Mouse (Mus musculus) C2C12 (cell line): ENCODE results near the gene Ntn3. TPM values are rescaled to one million over a fixed set of nuclear protein-coding genes. Genes with fewer than 3 reads are reported as not detected.

ENCODE experiments used
- H3K27me3 ChIP-seq: one replicate; pipeline ENCODE4 v1.6.1; 2011; ENCODE audit not compliant: control insufficient read depth, insufficient read depth, insufficient read length
- H3K36me3 ChIP-seq: one replicate; pipeline ENCODE4 v1.6.1; 2011; ENCODE audit not compliant: control insufficient read depth, insufficient read depth
- H3K4me3 ChIP-seq: one replicate; pipeline ENCODE4 v1.5.1; 2011; ENCODE audit warnings: mild to moderate bottlenecking, control low read depth; ENCODE audit not compliant: poor library complexity, insufficient read depth, severe bottlenecking
- H3K79me2 ChIP-seq: one replicate; pipeline ENCODE4 v1.6.1; 2011; ENCODE audit not compliant: control insufficient read depth, insufficient read depth
- H3K79me3 ChIP-seq: one replicate; pipeline ENCODE4 v1.6.1; 2011; ENCODE audit warnings: low read depth, control low read depth
- H3ac ChIP-seq: one replicate; pipeline ENCODE3; 2011; ENCODE audit warnings: low read depth; ENCODE audit not compliant: control insufficient read depth, insufficient read length
- CEBPB ChIP-seq: IDR thresholded peaks from one replicate; pipeline ENCODE4 v1.6.1; 2011; ENCODE audit warnings: low read depth, mild to moderate bottlenecking, control low read depth, moderate library complexity
- CTCF ChIP-seq: IDR thresholded peaks from one replicate; pipeline ENCODE4 v1.5.1; 2011; ENCODE audit not compliant: control insufficient read depth, insufficient read depth, insufficient read length
- FOSL1 ChIP-seq: IDR thresholded peaks from one replicate; pipeline ENCODE4 v1.8.0; 2011; ENCODE audit warnings: mild to moderate bottlenecking, low read length; ENCODE audit not compliant: poor library complexity, insufficient read depth, severe bottlenecking
- MAX ChIP-seq: IDR thresholded peaks from one replicate; pipeline ENCODE4 v1.6.1; 2011; ENCODE audit warnings: mild to moderate bottlenecking, control low read depth
- MYOD1 ChIP-seq: IDR thresholded peaks from one replicate; pipeline ENCODE4 v1.6.1; 2011; ENCODE audit warnings: low read depth; ENCODE audit not compliant: control insufficient read depth, insufficient read length
- MYOG ChIP-seq: IDR thresholded peaks from one replicate; pipeline ENCODE4 v1.6.1; 2011; ENCODE audit not compliant: control insufficient read depth, insufficient read length; ENCODE audit errors: extremely low read depth
- USF1 ChIP-seq: IDR thresholded peaks from one replicate; pipeline ENCODE4 v1.6.1; 2011; ENCODE audit warnings: low read depth, mild to moderate bottlenecking, control low read depth, moderate library complexity
- microRNA-seq: library from miRNA; unstranded; fragments of <30 nt; microRNA quantifications from one replicate; pipeline ENCODE4, GENCODE M21; 2019; ENCODE audit warnings: borderline microRNAs expressed
- polyA plus RNA-seq: library from polyadenylated mRNA; unstranded; fragments of >200 nt; fragmentation: generic; extraction: Trizol; gene quantifications from one replicate; pipeline ENCODE4 v1.2.1, GENCODE M21; 2012; ENCODE audit warnings: missing spikeins

Gene Ntn3
- polyA plus RNA-seq, 1 experiment = 0.26 TPM

GRCm38 (mm10) chr17:24156394-24156793 lies 52.9 kb downstream of the Ntn3 start:
- no peak overlapping the region for H3K4me3 ChIP-seq
- no peak overlapping the region for H3ac ChIP-seq
- H3K79me2 ChIP-seq = no peaks in the 10 kb centered on the region
- H3K79me3 ChIP-seq = no peaks in the 10 kb centered on the region
- peaks cover 4% of the 10 kb centered on the region for H3K36me3 ChIP-seq
- no peaks in the 10 kb centered on the region for H3K27me3 ChIP-seq
- TF ChIP-seq CTCF = no peak
- TF ChIP-seq CEBPB = no peak
- no peak for TF ChIP-seq MAX
- TF ChIP-seq MYOD1 = no peak
- TF ChIP-seq MYOG = no peak
- TF ChIP-seq USF1 = no peak
- TF ChIP-seq FOSL1 = no peak

- Histone ChIP-seq H3ac (no peak overlapping the region), H3K79me3 (no peaks in the 10 kb centered on the region), H3K4me3 (no peak overlapping the region), H3K79me2 (no peaks in the 10 kb centered on the region), H3K27me3 (no peaks in the 10 kb centered on the region), H3K36me3 (peaks cover 4% of the 10 kb centered on the region)
- TF ChIP-seq FOSL1 (no peak), MYOD1 (no peak), MYOG (no peak), MAX (no peak), CEBPB (no peak), USF1 (no peak), CTCF (no peak)
These were observed 53.6 kb downstream of the Ntn3 start for GRCm38 (mm10) chr17:24155742-24156141.

GRCm38 (mm10) chr17:24154463-24154862 lies 54.9 kb downstream of the Ntn3 start:
- Histone ChIP-seq H3ac (no peak overlapping the region), H3K79me2 (no peaks in the 10 kb centered on the region), H3K27me3 (no peaks in the 10 kb centered on the region), H3K79me3 (no peaks in the 10 kb centered on the region), H3K4me3 (no peak overlapping the region), H3K36me3 (peaks cover 4% of the 10 kb centered on the region)
- TF ChIP-seq MAX = no peak
- TF ChIP-seq MYOG = no peak
- no peak for TF ChIP-seq MYOD1
- no peak for TF ChIP-seq FOSL1
- no peak for TF ChIP-seq CTCF
- TF ChIP-seq USF1 = no peak
- no peak for TF ChIP-seq CEBPB

Small RNAs within 50 kb of the gene (microRNA-seq; reads per million reads assigned to microRNA genes)
- gene Mir5134 (0.12 reads per million), gene Mir6965 (0.72 reads per million, percentile 15 among the genes with 10 or more reads in this experiment)

Other genes starting within 250 kb of the Ntn3 start
- 0.04 TPM for gene Prss30, start 229.0 kb downstream of the Ntn3 start, polyA plus RNA-seq
- gene Prss22, start 211.4 kb downstream of the Ntn3 start, polyA plus RNA-seq = 0.95 TPM
- gene Prss27, start 171.4 kb downstream of the Ntn3 start, polyA plus RNA-seq = 0.16 TPM
- gene Kctd5, start 136.0 kb downstream of the Ntn3 start, polyA plus RNA-seq = 41.5 TPM
- 7.4 TPM for gene Pdpk1, start 58.6 kb downstream of the Ntn3 start, polyA plus RNA-seq
- 41.9 TPM for gene Amdhd2, start 45.8 kb downstream of the Ntn3 start, polyA plus RNA-seq
- 377 TPM for gene Atp6v0c, start 39.8 kb downstream of the Ntn3 start, polyA plus RNA-seq
- 3.8 TPM for gene Tbc1d24, start 4.0 kb downstream of the Ntn3 start, polyA plus RNA-seq
- 13.2 TPM for gene Tedc2, start 11.3 kb upstream of the Ntn3 start, polyA plus RNA-seq
- 38.1 TPM for gene Ccnf, start 42.0 kb upstream of the Ntn3 start, polyA plus RNA-seq
- gene Abca17, start 141.5 kb upstream of the Ntn3 start, polyA plus RNA-seq = not detected
- gene Abca3, start 142.4 kb upstream of the Ntn3 start, polyA plus RNA-seq = 0.66 TPM
- gene Rnps1, start 205.0 kb upstream of the Ntn3 start, polyA plus RNA-seq = 99.0 TPM
- gene Eci1, start 217.1 kb upstream of the Ntn3 start, polyA plus RNA-seq = 48.5 TPM
- 0.68 TPM for gene Dnase1l2, start 233.6 kb upstream of the Ntn3 start, polyA plus RNA-seq